Mouse (Mus musculus): ENCODE results near the gene Hadha. TPM values are rescaled to one million over a fixed set of nuclear protein-coding genes. Genes with fewer than 3 reads are reported as not detected.

The Hadha gene
- polyA plus RNA-seq, 1 experiment, result 122 TPM

- TF ChIP-seq POLR2A (IDR thresholded peaks at IDR 0.05; ENCODE audit: low read depth, low read length) (no peak), CTCF (conservative IDR thresholded peaks at IDR 0.05; ENCODE audit: insufficient read depth, insufficient read length, low read depth, low read length) (no peak)
- DNase-seq, result peak; percentile 39
- H3K4me3 ChIP-seq (ENCODE audit: insufficient read depth, low read depth, low read length), result no peak overlapping the region
- no peaks in the 10 kb centered on the region for H3K27me3 ChIP-seq (replicated peaks; ENCODE audit: control insufficient read depth, insufficient read depth, low read length)
- WGBS, result 70% methylated on average over 2 of the region's 2 CpGs
- H3K36me3 ChIP-seq (ENCODE audit: control insufficient read depth, insufficient read depth, low read length), result no peaks in the 10 kb centered on the region; the same call in 1 of the 2 replicates
- peaks cover 12% of the 10 kb centered on the region; the same call in 1 of the 2 replicates for H3K4me1 ChIP-seq (ENCODE audit: control insufficient read depth, insufficient read depth, low read length)
- peak overlapping the region; percentile 45 for H3K27ac ChIP-seq (ENCODE audit: insufficient read depth, low read depth, low read length)
Observed at GRCm38 (mm10) chr5:30153222-30153621, 1.7 kb downstream of the Hadha start.

GRCm38 (mm10) chr5:30152413-30152812, 2.5 kb downstream of the Hadha start:
- Histone ChIP-seq H3K4me3 (ENCODE audit: insufficient read depth, low read depth, low read length) (no peak overlapping the region), H3K36me3 (ENCODE audit: control insufficient read depth, insufficient read depth, low read length) (no peaks in the 10 kb centered on the region; the same call in 1 of the 2 replicates), H3K27me3 (replicated peaks; ENCODE audit: control insufficient read depth, insufficient read depth, low read length) (no peaks in the 10 kb centered on the region), H3K27ac (ENCODE audit: insufficient read depth, low read depth, low read length) (no peak overlapping the region), H3K4me1 (ENCODE audit: control insufficient read depth, insufficient read depth, low read length) (peaks cover 12% of the 10 kb centered on the region; the same call in 1 of the 2 replicates)
- WGBS, result 24% methylated on average over 1 of the region's 1 CpGs
- TF ChIP-seq POLR2A (IDR thresholded peaks at IDR 0.05; ENCODE audit: low read depth, low read length) (no peak), CTCF (conservative IDR thresholded peaks at IDR 0.05; ENCODE audit: insufficient read depth, insufficient read length, low read depth, low read length) (no peak)
- DNase-seq, result peak; percentile 63

GRCm38 (mm10) chr5:30152007-30152406, 3.0 kb downstream of the Hadha start:
- H3K27me3 ChIP-seq (replicated peaks; ENCODE audit: control insufficient read depth, insufficient read depth, low read length), result no peaks in the 10 kb centered on the region
- H3K4me3 ChIP-seq (ENCODE audit: insufficient read depth, low read depth, low read length), result no peak overlapping the region
- no peaks in the 10 kb centered on the region; the same call in 1 of the 2 replicates for H3K36me3 ChIP-seq (ENCODE audit: control insufficient read depth, insufficient read depth, low read length)
- H3K4me1 ChIP-seq (ENCODE audit: control insufficient read depth, insufficient read depth, low read length), result peaks cover 12% of the 10 kb centered on the region; the same call in 1 of the 2 replicates
- no peak overlapping the region; the same call in 1 of the 2 replicates for H3K27ac ChIP-seq (ENCODE audit: insufficient read depth, low read depth, low read length)
- DNase-seq, result peak; percentile 68
- 25% methylated on average over 4 of the region's 4 CpGs for WGBS
- no peak for TF ChIP-seq POLR2A (IDR thresholded peaks at IDR 0.05; ENCODE audit: low read depth, low read length)
- TF ChIP-seq CTCF (conservative IDR thresholded peaks at IDR 0.05; ENCODE audit: insufficient read depth, insufficient read length, low read depth, low read length), result no peak

- WGBS, result 80% methylated on average over 5 of the region's 5 CpGs
- TF ChIP-seq POLR2A (IDR thresholded peaks at IDR 0.05; ENCODE audit: low read depth, low read length) (no peak), CTCF (conservative IDR thresholded peaks at IDR 0.05; ENCODE audit: insufficient read depth, insufficient read length, low read depth, low read length) (no peak)
- peaks cover 3% of the 10 kb centered on the region for H3K36me3 ChIP-seq (ENCODE audit: control insufficient read depth, insufficient read depth, low read length)
Observed at GRCm38 (mm10) chr5:30148133-30148920, 6.6 kb downstream of the Hadha start.

GRCm38 (mm10) chr5:30146526-30146925, 8.4 kb downstream of the Hadha start:
- no peak for DNase-seq
- H3K4me3 ChIP-seq (ENCODE audit: insufficient read depth, low read depth, low read length), result no peak overlapping the region
- no peak overlapping the region for H3K27ac ChIP-seq (ENCODE audit: insufficient read depth, low read depth, low read length)
- WGBS, result 77% methylated on average over 6 of the region's 6 CpGs
- TF ChIP-seq CTCF (conservative IDR thresholded peaks at IDR 0.05; ENCODE audit: insufficient read depth, insufficient read length, low read depth, low read length), result no peak
- TF ChIP-seq POLR2A (IDR thresholded peaks at IDR 0.05; ENCODE audit: low read depth, low read length), result no peak
- H3K4me1 ChIP-seq (ENCODE audit: control insufficient read depth, insufficient read depth, low read length), result peaks cover 7% of the 10 kb centered on the region; the same call in 1 of the 2 replicates
- no peaks in the 10 kb centered on the region for H3K27me3 ChIP-seq (replicated peaks; ENCODE audit: control insufficient read depth, insufficient read depth, low read length)
- peaks cover 3% of the 10 kb centered on the region for H3K36me3 ChIP-seq (ENCODE audit: control insufficient read depth, insufficient read depth, low read length)

More at GRCm38 (mm10) chr5:30148133-30148920, 6.6 kb downstream of the Hadha start:
- no peak overlapping the region for H3K4me3 ChIP-seq (ENCODE audit: insufficient read depth, low read depth, low read length)
- no peak overlapping the region for H3K27ac ChIP-seq (ENCODE audit: insufficient read depth, low read depth, low read length)
- H3K27me3 ChIP-seq (replicated peaks; ENCODE audit: control insufficient read depth, insufficient read depth, low read length), result no peaks in the 10 kb centered on the region
- no peak for DNase-seq
- peaks cover 12% of the 10 kb centered on the region; the same call in 1 of the 2 replicates for H3K4me1 ChIP-seq (ENCODE audit: control insufficient read depth, insufficient read depth, low read length)

GRCm38 (mm10) chr5:30138193-30138592, 16.8 kb downstream of the Hadha start:
- TF ChIP-seq CTCF (conservative IDR thresholded peaks at IDR 0.05; ENCODE audit: insufficient read depth, insufficient read length, low read depth, low read length) (no peak), POLR2A (IDR thresholded peaks at IDR 0.05; ENCODE audit: low read depth, low read length) (no peak)
- DNase-seq, result no peak
- Histone ChIP-seq H3K4me1 (ENCODE audit: control insufficient read depth, insufficient read depth, low read length) (no peaks in the 10 kb centered on the region), H3K27me3 (replicated peaks; ENCODE audit: control insufficient read depth, insufficient read depth, low read length) (no peaks in the 10 kb centered on the region), H3K4me3 (ENCODE audit: insufficient read depth, low read depth, low read length) (no peak overlapping the region), H3K27ac (ENCODE audit: insufficient read depth, low read depth, low read length) (no peak overlapping the region), H3K36me3 (ENCODE audit: control insufficient read depth, insufficient read depth, low read length) (peaks cover 11% of the 10 kb centered on the region)
- WGBS, result 80% methylated on average over 4 of the region's 4 CpGs

GRCm38 (mm10) chr5:30137271-30137670, 17.7 kb downstream of the Hadha start:
- peaks cover 11% of the 10 kb centered on the region for H3K36me3 ChIP-seq (ENCODE audit: control insufficient read depth, insufficient read depth, low read length)
- no peak for TF ChIP-seq CTCF (conservative IDR thresholded peaks at IDR 0.05; ENCODE audit: insufficient read depth, insufficient read length, low read depth, low read length)
- TF ChIP-seq POLR2A (IDR thresholded peaks at IDR 0.05; ENCODE audit: low read depth, low read length), result no peak

More at GRCm38 (mm10) chr5:30137271-30137670, 17.7 kb downstream of the Hadha start:
- Histone ChIP-seq H3K4me1 (ENCODE audit: control insufficient read depth, insufficient read depth, low read length) (no peaks in the 10 kb centered on the region), H3K27ac (ENCODE audit: insufficient read depth, low read depth, low read length) (no peak overlapping the region), H3K4me3 (ENCODE audit: insufficient read depth, low read depth, low read length) (no peak overlapping the region), H3K27me3 (replicated peaks; ENCODE audit: control insufficient read depth, insufficient read depth, low read length) (no peaks in the 10 kb centered on the region)
- WGBS, result 94% methylated on average over 9 of the region's 9 CpGs
- DNase-seq, result no peak

Data from kidney, adult 2 months (tissue).